Mouse (Mus musculus): ENCODE measurements around the gene Lrp10.

DNA sequence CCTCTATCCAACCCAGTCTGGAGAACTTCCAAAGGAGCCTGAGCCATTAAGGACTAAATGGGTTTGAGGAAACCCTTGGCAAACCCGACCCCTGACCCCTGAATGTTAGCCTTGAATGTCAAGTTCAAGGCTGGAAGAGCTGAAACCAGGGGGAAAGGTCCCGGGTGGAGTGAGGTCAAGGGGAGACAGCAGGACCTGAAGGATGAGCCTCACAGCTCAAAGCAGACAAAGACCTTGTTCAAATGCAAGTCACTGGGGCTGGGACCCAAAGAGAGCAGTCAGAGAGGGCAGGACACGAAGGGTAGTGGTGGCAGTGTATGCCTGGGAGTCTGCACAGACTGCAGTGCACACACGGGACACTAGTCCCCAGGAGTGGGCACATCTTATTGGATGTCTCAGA lies 22.6 kb upstream of the Lrp10 start:
- TF ChIP-seq POLR2A (IDR thresholded peaks at IDR 0.05; ENCODE audit: low read depth, low read length) (no peak), CTCF (conservative IDR thresholded peaks at IDR 0.05; ENCODE audit: insufficient read depth, insufficient read length, low read depth, low read length) (no peak)

Measured in kidney, adult 2 months (tissue).